Mouse (Mus musculus): ENCODE measurements around the gene Jmjd8.

Jmjd8 gene

GRCm38 (mm10) chr17:25877025-25877424 is 48.4 kb downstream of the Jmjd8 start:
- no peak for DNase-seq (ENCODE audit: low read depth in 2 of 2, low spot score in 2 of 2)

DNA sequence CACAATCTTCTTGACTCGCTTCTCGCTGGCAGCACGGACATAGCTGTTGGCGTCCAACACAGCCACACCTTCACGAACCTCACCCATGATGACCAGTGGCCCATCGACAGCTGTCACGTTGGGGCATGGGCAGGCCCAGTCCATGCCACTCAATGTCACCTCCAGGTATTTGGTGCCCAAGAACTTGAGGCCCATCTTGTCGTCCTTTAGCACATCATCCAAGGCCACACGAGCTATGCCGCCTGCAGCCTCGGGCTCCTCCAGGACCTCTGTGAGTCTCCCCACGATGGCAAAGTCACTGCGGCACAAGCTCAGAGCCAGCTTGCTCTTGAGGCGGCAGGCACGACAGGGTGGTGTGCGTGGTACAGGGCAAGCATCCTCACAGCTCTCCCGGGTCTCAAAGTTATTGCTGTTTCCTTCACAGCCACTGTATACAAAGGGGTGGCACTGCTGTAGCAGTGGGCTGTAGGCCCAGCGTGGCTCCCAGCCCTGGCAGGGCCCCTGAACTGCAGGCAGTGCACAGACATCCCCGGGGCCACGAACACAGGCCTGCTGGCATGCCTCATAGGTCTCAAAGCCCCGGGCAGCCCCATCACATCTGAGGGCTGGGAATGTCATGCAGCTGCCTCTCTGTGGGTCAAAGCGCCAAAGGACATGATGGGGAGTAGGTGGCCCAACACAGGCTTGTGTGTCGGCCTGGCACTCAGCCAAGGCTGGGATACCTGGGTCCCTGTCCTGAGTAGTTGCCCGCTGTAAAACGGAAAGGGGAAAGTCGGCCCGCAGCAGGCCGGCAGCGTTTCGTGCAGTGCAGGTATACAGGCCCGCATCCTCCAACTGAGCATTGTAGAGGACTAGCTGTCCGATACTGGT is 49.3 kb downstream of the Jmjd8 start:
- no peak for DNase-seq (ENCODE audit: low read depth in 2 of 2, low spot score in 2 of 2)

DNA sequence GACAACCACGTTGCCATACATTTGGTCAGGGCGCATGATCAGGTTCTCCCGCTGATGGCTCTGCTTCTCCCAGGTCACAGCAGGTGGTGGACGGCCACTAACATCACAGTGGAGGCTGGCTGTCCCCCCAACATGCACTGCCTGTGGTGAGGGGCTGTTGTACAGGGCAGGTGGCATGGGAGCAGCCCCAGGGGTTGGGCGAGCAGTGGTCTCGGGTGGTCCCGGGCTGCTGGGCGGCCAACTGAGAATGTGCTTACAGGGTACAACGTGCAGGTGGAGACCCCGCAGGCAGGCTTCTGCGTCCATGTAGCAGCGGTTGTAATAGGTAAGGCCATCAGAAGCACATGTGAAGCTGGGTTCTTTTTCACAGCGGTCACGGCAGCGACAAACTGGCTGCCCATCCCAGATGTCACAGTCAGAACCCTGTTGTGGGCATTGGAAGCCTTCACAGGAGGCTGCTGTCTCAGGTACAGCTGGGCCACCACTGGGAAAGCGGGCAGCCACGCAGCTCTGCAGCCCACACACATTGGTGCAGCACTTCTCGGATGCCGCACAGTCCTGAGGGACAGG is 50.0 kb downstream of the Jmjd8 start:
- DNase-seq (ENCODE audit: low read depth in 2 of 2, low spot score in 2 of 2), result no peak

DNA sequence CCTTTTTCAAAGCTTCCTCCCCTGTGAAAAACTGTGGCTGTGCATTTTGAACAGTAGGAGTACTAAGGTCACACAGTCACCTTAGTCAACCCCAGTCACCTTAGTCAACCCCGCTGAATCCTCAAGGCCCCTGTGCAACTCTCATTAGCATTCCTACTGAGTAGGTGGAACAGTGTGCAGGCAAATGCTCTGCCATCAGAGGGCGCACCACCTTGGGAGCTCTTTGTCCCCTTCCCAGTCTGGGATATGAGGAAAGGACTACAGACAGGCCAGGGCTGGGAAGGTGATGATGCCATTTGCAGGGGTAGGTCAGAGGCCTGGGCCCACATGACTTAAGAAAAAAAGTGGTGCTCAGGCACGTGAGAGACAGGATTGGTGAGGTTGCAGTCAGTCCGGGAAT is 50.6 kb downstream of the Jmjd8 start:
- DNase-seq (ENCODE audit: low read depth in 2 of 2, low spot score in 2 of 2), result no peak

GRCm38 (mm10) chr17:25879750-25880149 is 51.1 kb downstream of the Jmjd8 start:
- no peak for DNase-seq (ENCODE audit: low read depth in 2 of 2, low spot score in 2 of 2)

GRCm38 (mm10) chr17:25880196-25880910 is 51.7 kb downstream of the Jmjd8 start, which contains the start of gene Wfikkn1:
Gene Wfikkn1, minus strand, starts transcription at chr17:25880858.
- no peak for DNase-seq (ENCODE audit: low read depth in 2 of 2, low spot score in 2 of 2)

- DNase-seq (ENCODE audit: low read depth in 2 of 2, low spot score in 2 of 2), result no peak
Measured at GRCm38 (mm10) chr17:25880913-25881641, 52.4 kb downstream of the Jmjd8 start.
